Mouse (Mus musculus) cerebellum, postnatal 36 days (tissue): Measurements from ENCODE around the gene Il16.

Experiments used
- DNase-seq, 2 experiments: peaks; one replicate each; pipeline ENCODE4 v3.0.0; 2021 to 2022; ENCODE audit warnings: mixed read lengths in 2 of 2

Gene Il16

DNA sequence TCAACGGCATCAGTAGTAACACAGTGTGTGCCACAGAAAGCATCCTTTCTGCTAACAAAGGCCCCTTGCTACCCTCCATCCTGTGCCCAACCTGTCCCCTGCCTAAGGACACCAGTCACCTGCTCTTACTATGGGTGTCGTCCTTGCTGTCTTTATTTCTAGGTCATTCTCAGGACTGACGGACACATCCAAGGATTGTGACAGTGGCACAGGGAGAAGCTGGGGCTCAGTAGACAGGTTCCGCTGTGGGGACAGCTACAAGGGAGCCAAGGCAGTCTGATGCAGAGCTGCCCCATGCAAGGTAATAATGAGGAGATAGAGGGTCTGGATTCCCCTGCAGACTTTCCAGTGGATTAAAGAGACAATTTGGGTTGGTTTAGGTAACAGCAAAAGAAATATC lies 67.0 kb downstream of the Il16 start:
- DNase-seq, result no peak

DNA sequence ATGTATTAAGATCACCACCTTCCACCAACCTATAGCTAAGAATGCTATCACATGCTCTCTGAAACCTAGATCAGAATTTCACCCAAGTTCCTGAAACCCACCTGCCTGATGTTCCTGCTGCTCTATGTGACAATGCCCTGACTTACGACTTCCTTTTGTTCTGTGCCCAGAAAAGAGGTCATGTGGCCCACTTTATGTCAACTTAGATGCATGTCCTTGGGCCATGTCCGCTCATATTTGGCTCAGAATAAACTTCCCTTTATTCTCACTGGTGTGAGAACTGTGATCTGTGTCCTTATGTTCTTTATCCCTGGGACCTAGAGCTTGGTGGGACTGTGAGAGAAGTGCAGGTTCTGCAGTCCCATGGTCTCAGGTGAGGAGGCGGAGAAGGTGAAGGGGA lies 68.2 kb downstream of the Il16 start:
- DNase-seq, result no peak

DNA sequence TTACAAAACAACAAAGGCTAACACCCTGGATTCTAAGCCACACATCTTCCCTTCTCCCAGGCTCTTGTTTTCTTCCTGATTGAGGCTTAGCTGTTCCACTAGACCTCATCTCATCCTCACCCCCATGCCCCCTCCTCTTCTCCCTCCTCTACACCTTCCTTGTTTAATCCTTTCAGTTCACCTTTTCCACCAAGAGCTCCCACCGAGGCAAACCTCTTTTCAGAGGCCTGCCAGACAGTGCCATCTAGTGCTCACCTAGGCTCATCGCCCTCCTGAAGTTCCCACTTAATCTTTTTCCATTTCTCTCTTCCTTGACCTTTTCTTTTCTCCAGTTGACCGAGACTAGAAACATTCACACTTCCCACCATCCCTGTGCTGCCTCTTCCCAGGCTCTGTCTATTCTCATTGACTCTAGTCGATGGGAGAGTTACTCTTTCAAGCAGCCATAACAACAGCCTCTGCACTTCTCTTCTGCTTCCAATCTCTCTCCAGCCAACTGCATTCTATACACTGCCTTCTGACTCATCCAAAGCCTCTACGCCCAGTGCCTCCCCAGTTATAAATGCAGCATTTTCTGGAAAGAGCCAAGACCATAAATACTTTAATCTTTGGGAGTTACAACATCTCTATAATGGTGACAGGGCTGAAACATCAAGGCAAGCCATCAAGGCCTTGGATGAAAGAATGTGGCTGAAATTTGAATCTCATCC lies 69.8 kb downstream of the Il16 start:
- no peak for DNase-seq

DNA sequence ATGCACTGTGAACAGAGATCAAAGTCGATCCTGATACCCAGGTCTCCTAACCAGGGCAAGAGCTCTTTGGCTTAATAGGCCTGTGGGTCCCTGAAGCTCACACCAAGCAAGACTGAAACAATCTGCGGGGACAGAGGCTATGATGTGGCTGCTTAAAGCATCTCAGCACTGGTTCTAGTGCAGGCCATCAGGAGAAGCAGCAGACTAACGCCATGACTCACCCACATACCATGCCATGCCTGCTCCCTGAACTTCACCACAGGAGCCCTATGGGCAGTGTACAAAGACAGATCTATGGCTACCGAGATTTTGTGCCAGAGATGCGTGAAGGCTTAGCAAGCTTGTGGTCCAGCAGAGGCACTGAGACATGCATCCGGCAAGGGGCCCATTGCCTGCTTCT lies 74.0 kb downstream of the Il16 start:
- DNase-seq, result no peak

DNA sequence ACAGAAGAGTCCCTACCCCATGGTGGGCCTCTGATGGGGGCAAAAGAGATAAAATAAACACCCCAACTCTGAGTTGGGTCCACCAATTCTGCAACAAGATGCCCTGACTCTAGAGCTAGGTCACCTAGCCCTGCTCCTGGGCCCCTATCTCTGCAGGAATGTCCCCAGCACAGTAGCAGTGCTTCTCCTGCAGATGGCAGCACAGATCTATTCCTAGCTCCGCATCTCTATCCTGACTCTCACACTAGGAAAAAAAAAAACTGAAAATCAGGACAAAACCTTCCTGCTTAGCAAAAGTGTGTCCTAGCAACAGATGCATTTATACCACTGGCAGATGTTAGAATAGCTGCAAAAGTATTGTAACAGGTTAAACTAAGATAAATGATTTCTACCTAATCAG lies 76.8 kb downstream of the Il16 start:
- peak; percentile 61 to 63 for DNase-seq

DNA sequence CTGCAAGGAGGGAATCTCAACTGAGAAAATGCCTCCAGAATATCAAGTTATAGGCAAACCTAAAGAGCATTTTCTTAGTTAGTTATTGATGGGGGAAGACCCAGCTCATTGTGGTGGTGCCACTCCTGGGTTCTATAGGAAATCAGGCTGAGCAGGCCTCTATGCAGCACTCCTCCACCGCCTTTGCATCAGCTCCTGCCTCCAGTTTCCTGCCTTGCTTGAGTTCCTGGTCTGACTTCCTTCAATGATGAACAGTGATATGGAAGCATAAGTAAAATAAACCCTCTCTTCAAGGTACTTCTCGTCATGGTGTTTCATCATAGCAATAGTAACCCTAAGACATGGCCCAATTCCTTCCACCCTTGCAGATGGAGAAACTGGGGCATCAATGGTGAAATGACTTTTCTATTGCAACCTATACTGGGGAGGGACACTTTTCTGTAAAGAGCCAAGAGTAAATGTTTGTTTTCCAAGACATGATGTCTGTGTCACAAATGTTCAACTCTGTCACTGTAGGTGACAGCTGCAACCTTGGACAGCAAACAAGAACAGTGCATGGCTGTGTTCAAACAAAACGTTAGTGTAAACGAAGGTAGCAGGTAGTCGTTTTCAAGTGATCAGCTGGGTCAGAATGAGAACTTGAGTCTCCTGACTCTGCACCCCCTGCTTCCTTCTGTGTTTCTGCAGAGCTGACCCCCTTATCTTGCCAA lies 77.4 kb downstream of the Il16 start:
- no peak for DNase-seq

DNA sequence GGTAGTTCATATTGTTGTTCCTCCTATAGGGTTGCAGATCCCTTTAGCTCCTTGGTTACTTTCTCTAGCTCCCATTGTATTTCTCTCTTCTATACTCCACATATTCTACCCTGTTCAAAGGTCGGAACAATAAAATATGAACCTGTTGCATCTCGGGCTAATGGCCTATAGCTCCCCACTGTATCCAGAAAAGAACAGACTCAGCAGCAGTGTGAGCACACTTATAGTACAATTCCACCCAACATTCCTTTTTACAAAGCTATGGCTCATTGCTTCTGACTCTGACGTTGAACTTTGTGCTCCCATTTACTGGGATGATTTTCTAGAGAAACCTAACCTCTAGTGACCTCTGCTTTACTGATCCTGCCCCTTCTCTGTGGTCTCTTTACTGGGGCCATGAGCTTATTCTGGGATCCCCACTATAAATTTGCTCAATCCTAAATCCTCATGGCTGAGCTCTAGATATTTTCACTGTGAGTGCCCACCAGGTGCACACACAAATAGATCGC lies 79.4 kb downstream of the Il16 start:
- no peak for DNase-seq

DNA sequence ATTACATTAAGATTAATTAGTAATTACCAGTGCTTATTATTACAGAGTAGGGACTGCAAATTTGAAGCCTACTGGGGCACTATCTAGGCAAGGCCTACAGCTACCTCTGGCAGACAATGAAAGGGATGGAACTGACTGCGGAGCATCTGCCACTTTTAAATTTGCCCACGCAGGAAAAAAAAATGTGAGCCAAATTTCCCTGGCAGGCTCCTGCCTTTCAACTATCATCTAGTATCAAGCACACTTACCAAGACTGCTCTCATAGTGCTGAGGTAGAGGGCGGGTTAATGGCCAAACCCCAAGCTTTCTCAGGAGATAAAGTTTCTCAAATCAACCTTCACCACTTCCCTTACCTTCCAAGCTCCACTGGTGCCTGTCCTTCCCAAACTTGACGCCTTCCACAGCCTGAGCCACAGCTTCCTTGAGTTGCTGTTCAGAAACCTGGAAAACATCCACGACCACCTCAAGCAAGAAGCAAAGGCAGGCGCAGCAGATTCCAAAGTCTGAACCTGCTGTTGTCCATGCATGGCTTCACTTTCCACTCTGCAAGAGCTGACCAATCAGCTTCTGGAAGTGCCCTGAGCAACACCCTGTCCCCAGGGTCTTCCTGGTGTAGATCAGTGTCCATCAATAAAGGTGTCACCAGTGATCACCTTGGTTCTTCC lies 82.7 kb downstream of the Il16 start:
- DNase-seq, result peak; percentile 44 to 54

DNA sequence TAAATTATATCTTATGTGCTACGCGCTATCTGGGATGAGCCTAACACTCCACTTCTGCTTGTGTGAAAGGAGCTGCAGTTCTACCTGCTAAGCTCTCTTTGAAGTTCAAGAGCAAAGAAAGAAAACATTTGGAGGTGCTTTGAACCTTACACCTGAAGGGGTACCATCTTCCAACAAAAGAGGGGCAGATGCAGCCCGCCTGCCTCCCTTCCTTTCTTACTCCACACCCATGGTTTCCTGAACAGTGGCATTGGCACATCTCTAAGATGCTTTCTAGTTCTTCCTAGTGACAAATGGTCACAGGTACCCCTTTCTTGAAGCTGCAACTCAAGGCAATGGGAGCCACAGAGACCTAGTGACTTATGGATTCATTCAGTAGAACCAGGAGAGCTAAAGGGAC lies 83.8 kb downstream of the Il16 start:
- DNase-seq, result no peak

DNA sequence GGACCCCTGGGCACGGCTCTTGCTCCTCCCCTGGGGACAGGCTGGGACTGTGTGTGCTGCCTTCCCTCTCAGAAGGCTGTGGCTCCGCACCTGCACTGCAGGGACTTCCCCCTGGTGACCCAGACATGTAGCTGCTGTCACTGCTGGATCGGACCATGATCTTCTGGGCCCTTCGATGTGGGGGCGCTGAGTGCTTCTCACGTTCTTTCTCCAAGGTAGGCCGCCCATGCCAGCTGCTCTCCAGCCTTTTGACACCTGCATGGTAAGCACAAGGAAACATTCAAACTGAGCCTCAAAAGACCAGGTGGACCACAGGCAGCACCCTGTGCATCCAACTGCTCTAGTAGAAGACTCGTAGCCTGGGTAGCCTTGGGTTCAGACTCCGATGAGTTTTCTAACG lies 84.5 kb downstream of the Il16 start:
- DNase-seq, result no peak

DNA sequence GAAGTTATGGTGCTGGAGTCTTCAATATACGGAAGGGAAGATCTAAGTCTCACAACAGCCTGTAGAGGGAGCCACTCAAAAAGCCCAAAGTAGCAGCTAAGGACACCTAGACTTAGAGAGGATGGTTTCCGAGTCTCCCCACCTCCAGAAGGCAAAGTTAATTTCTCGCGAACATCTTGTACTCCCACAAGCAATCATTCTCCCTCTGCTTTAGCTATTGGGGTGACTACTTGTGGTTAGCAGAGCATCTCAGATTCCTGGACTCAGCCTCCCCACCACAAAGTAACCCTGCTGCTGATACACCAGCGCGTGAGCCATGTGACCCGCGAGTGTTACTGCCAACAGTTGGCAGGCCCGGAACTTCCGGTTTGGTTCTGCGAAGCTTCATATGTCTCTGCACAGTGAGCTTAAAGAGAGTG lies 85.2 kb downstream of the Il16 start:
- no peak for DNase-seq

DNA sequence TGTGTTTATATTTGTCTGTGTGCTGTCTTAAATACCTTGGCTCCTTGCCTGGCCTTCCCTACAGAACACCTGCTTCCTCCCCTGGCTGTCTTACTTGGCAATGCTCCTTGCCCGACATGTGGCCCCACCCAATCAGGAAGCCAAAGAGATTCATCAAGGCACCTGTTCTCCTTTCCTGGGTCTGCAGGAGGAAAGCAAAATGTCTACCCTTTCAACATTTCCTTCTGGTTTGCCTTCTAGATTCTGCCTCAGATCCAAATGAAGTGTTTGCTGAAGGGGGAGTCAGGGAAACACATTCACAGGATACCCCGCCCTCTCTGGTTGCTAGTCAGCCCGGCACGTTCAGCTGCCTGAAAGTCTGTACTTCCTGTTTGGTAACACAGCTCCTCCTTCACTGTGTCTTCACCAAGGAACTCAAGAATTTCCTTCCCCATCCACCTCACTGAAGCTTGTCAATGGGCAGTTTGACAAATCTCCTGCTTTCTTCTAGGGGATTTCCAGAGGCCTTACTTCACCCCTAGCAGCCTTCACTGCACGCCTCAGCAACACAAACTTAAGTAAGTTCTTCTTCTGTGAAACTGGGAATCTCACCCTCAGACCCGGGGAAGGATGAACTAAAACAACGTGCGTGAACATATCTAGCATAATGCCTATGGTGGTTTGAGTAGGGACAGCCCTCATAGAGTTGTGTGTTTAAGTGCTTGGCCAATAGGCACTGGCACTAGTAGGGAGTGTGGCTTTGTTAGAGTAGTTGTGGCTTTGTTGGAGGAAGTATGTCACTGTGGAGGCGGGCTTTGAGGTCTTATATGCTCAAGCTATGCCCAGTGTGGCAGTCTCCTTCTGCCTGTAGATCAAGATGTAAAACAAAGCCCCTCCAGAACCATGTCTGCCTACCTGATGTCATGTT lies 86.1 kb downstream of the Il16 start:
- peak; percentile 70 to 73 for DNase-seq

DNA sequence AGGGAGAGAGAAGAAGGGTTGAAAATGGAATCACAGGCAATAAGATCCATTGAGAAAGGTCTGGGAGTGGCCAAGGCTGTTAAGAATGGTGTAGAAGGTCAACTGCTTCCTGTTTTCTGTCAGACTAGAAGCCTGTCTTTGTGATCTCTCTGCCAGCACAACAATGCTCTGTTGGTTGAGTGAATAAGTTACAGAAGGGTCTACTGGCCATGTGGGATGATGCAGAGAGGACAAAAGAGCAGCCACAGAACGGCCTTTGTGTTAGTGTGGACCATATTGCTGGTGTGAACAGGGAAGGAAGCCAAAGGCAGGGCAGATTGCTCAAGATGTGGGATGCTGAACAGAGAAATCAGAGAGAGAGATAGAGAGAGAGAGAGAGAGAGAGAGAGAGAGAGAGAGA lies 86.8 kb downstream of the Il16 start:
- DNase-seq, result no peak

DNA sequence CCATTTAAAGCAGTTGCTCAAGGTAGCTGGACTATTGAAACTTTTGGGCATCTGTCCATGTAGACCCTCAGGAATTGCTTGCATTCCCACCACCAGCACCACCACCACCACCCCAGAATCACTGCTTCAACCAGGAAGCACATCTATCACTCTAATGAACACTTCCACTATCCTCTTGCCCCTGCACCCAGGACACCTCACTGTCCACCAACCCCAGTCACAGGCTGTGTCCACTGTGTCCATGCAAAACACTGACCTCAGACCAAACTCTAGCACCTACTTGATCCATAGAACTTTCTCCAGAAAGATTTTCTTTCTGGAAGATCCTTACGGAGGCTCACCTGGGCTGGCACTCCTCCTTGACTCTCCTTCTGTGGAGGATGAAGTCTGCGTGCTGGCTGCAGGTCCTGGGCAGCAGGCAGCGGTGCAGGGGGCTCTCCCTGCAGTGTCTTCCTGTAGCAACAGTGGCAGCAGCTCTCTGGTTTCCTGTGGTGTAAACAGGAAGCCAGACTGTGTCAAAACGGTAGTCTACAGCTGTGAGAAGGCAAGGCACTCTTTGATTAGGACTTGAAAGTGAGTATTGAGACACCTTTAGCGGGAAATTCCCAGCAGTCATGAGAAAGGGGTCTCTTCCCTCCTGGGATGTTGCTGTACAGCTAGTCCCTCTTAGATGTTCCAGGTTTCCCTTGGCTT lies 90.4 kb downstream of the Il16 start:
- DNase-seq, result no peak

DNA sequence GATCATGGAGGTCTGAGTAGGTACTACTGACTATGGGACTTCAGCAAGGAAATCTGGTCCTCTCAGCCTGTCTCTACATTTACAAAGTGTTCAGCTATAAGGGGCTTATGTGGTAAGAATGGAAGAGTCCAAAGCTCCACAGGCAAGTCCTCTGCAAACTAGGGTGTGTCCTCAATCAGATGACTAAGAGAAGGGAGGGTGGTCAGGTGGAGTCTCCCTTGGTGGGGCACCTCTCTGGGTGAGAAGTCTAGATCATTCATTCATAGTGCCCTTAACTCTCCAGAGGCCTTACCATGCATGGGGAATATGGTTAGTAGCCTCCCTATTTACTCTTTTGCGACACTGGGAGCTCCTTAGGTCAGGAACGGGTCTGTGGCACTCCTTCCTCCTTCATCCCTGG lies 91.3 kb downstream of the Il16 start:
- no peak for DNase-seq

DNA sequence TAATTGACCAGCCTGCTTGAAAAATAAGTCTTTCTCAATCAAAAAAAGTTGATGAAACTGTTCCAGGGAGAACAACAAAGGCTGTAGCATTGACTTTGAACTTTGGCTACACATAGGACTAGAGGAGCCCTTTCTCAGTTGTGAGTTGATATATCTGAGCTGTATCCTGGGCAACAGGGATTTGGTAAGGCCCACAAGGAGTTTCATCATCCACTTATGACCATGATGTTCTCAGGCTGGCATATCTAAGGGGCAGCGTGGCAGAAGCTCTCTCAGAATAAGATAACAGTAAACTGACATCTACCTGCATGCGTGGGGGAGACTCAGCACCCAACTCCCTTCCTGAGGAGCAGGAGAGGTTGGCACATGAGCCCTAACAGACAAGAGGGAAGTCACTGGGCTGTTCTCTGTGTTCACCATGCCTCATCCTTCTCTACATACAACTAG lies 91.9 kb downstream of the Il16 start:
- no peak for DNase-seq

DNA sequence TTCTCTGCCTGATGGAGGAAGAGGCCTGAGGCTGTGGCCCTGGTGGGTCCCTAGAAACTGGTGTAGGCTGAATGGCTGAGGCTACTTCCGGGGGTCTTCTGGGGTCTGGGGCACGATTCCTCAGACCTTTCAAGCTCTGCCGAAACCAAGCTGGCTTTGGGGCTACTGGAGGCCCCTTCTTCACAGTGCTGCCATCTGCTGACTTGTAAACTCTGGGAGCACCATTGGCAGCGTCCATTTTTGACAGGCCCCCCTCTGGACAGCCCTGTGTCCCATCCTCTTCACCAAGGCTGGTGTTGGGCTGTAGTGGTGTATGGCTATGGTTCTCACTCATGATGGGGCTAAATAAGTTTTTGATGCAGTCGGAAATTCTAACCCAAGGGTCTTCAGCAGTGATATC lies 93.0 kb downstream of the Il16 start:
- no peak for DNase-seq

DNA sequence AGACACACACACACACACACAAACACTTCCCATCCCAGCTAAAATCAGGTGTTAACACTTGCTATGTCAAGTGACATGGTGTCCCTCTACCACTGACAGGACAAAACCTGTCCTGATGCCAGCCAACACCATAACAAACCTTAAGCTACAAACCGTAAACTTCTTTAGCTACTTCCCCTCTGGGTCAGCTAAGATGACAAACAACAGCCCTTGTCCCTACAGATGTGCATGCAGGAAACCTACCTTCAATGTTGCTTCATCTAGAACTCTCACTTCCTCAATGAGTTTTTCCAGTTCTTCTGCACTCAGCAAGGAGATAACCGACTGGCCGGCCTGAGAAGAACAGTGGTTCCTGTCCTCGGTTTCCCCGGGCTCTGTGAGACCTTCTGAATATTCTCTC lies 94.9 kb downstream of the Il16 start:
- DNase-seq, result no peak

DNA sequence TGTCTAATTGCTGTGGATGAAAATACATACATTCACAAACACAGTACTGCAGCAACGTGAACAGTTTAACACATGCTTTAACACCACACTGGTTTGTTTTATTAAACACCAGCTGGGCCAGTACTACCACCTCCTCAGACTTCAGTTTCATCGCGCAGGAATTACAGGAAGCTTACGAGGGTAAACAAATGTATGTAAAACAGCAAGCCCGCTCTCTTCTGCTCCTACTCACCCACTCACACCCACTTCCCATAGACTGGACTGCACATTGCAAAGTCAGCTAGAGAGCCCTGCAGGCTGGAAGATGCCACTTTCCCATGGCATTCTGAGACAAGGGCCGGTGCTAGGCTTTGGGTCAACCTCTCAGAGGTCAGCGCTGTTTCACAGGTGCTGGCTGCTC lies 96.7 kb downstream of the Il16 start:
- no peak for DNase-seq

DNA sequence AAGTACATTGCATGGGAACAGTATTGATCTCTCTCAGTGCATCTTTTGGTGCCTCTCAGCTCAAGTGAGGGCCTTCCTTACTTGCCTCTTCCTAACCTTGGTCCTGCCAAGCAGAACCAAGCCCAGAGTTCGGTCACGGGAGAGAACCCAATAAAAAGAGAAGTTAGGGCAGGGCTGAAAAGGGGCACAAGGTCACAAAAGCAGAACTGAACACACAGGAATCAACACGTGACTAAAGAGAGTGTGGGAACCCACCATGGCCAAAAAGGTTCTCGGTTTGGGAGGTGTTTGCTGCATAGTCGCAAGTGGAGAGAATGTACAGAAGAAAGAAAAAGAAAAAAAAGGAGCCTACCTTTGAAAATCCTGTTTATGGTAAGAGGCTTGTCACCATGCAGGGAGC lies 100.0 kb downstream of the Il16 start:
- DNase-seq, result no peak

DNA sequence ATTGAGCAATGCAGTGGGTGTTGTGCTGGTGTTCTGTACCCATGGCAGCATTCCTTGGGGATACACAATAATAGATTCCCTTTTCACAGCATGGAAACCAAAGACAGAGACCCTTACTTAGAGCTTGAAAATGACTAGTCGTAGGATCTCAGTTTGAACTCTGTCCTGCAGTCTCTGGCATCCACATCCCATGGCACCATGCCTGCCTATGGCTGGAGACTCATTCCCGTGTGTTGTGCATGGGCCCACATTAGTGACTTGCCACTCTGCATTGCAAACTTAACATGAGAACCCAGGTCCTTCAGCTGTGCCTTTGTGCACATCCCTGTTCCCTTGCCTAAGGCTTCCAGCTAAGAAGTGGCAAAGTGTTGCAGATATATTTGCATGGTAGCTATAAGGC lies 100.8 kb downstream of the Il16 start:
- DNase-seq, result peak in 1 of 2 experiments; percentile 12

DNA sequence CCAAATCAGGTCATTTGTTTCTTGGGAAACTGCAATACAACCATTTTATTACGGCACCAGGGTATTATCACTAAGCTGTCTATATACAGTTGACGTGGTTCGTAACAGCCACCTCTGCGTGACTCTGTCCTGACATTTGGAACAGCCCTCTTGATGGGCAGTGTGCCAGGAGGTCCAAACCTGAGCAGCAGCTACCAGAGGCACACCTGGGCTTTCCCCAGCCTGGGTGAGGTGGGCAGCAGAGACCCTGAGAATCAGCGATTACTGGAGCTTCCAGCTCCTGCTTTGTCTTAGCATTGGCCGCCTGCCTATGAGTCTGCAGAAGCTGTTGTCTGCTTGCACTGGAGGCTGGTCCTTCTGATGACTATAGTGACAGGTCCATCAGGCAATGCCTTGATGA lies 101.9 kb downstream of the Il16 start:
- peak in 1 of 2 experiments; percentile 37 for DNase-seq
